Mouse (Mus musculus) heart, embryonic 14.5 days (tissue): ENCODE data around the gene Cd81. TPM values are rescaled to one million over a fixed set of nuclear protein-coding genes. Genes with fewer than 3 reads are reported as not detected.

Experiments
- ATAC-seq: fragments of 200-750 bp; cut with Nextera tagmentation; 2 replicates; pipeline ENCODE4 v1.8.0; 2017; ENCODE audit warnings: low read depth, moderate TSS enrichment; ENCODE audit not compliant: insufficient number of reproducible peaks, insufficient read depth, low FRiP score
- H3K27ac ChIP-seq, 2 experiments: fragments of 200-500 bp in 1 of 2; fragments of 300-500 bp in 1 of 2; sonication (generic) in 1 of 2; replicated peaks in 1 of 2; 2 replicates each; pipeline ENCODE4 v1.5.1; 2012 to 2014; ENCODE audit warnings: low read depth in 2 of 2, low read length in 2 of 2, control low read depth in 1 of 2, mild to moderate bottlenecking in 1 of 2, mixed read lengths in 1 of 2; ENCODE audit not compliant: control insufficient read depth in 1 of 2, insufficient read depth in 1 of 2
- H3K27me3 ChIP-seq: fragments of 300-500 bp; sonication (generic); 2 replicates; pipeline ENCODE4 v1.6.1; 2014; ENCODE audit warnings: mild to moderate bottlenecking, low read length, control low read depth; ENCODE audit not compliant: control insufficient read depth, insufficient read depth
- H3K36me3 ChIP-seq: fragments of 300-500 bp; sonication (generic); 2 replicates; pipeline ENCODE4 v1.6.1; 2014; ENCODE audit warnings: mild to moderate bottlenecking, control low read depth, low read length, mixed read lengths; ENCODE audit not compliant: control insufficient read depth, insufficient read depth
- H3K4me1 ChIP-seq, 2 experiments: fragments of 200-500 bp in 1 of 2; fragments of 300-500 bp in 1 of 2; sonication (generic) in 1 of 2; 2 replicates each; pipeline ENCODE4 v1.6.1; 2012 to 2014; ENCODE audit warnings: low read length in 2 of 2, control low read depth in 1 of 2, mixed read lengths in 1 of 2; ENCODE audit not compliant: control insufficient read depth in 2 of 2, insufficient read depth in 2 of 2
- H3K4me2 ChIP-seq: fragments of 300-500 bp; sonication (generic); 2 replicates; pipeline ENCODE4 v1.6.1; 2014; ENCODE audit warnings: mild to moderate bottlenecking, low read length
- H3K4me3 ChIP-seq, 2 experiments: fragments of 200-500 bp in 1 of 2; fragments of 300-500 bp in 1 of 2; sonication (generic) in 1 of 2; 2 replicates each; pipeline ENCODE4 v1.5.1; 2012 to 2014; ENCODE audit warnings: low read length in 2 of 2, mild to moderate bottlenecking in 2 of 2, control low read depth in 1 of 2, low read depth in 1 of 2, moderate library complexity in 1 of 2; ENCODE audit not compliant: control insufficient read depth in 1 of 2, insufficient read depth in 1 of 2
- H3K9ac ChIP-seq: fragments of 300-500 bp; sonication (generic); 2 replicates; pipeline ENCODE4 v1.6.1; 2014; ENCODE audit warnings: mild to moderate bottlenecking, low read length
- H3K9me3 ChIP-seq: fragments of 300-500 bp; sonication (generic); 2 replicates; pipeline ENCODE4 v1.6.1; 2016; ENCODE audit warnings: low read length, control low read depth; ENCODE audit not compliant: control insufficient read depth
- WGBS: fragments of 180-500 bp; shearing (Covaris S2); extraction: QIAGEN DNeasy Blood & Tissue Kit; methylation state at CpG from one replicate; pipeline ENCODE4 v1.1.7; 2014; 5-methylcytosine and 5-hydroxymethylcytosine counted together
- polyA plus RNA-seq: library from polyadenylated mRNA; unstranded; fragments of >200 nt; fragmentation: Nextera tagmentation; extraction: Ambion mirVana; gene quantifications from 2 replicates; pipeline ENCODE4 v1.2.1, GENCODE M21; 2014

Cd81 gene
- polyA plus RNA-seq, 1 experiment from 2014 or later, result 947 TPM

DNA sequence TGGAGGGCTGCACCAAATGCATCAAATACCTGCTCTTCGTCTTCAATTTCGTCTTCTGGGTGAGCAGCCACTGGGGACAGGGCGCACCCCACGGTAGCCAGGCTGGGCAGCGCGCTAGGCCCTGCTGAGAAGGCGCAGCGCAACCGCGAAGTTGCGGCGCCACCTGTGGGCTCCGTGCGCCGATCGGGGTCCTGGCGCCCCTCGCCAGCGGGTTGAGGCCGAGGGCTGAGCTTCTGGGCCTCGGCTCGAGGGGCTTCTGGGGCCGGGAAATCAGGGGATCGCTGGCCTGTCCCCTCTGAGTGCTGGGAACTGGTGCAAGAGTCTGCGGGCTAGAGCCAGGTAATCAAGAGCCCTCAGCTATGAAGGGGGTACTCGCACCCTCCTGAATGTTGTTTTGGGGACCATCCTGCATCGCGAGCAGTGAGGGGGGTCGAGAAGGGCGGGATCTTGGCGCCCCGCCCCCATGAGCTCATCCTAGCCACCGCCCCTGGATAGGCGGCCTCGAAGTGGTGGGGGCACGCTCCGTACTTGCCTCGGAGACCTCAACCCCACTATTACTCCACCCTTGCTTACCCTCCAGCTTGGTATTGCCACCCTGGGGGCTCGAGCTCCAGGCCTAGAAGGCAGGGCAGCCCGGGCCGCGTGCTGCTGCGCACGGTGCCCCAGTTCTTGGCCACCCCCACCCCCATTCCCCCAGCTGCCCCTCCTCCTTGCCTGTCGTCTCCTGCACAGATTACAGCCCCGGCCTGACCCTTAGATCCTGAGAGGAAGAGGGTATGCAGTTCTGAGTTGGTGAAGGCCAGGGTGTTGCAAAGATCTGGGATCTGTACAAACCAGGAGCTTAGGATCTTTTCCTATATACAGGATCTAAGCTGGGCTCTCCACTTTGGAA, 715 bp downstream of the Cd81 start:
- H3K4me2 ChIP-seq, result peak overlapping the region; percentile 92
- H3K27me3 ChIP-seq, result no peaks in the 10 kb centered on the region
- H3K4me1 ChIP-seq, result peaks cover 55 to 65% of the 10 kb centered on the region in 2 experiments
- under 1% methylated on average over 45 of the region's 46 CpGs for WGBS
- peaks cover 30% of the 10 kb centered on the region for H3K36me3 ChIP-seq
- no peaks in the 10 kb centered on the region for H3K9me3 ChIP-seq
- H3K27ac ChIP-seq, result peak overlapping the region; percentile 87 to 99
- H3K4me3 ChIP-seq, result peak overlapping the region; percentile 67 to 100
- peak overlapping the region; percentile 100 for H3K9ac ChIP-seq
- ATAC-seq, result peak; percentile 19

DNA sequence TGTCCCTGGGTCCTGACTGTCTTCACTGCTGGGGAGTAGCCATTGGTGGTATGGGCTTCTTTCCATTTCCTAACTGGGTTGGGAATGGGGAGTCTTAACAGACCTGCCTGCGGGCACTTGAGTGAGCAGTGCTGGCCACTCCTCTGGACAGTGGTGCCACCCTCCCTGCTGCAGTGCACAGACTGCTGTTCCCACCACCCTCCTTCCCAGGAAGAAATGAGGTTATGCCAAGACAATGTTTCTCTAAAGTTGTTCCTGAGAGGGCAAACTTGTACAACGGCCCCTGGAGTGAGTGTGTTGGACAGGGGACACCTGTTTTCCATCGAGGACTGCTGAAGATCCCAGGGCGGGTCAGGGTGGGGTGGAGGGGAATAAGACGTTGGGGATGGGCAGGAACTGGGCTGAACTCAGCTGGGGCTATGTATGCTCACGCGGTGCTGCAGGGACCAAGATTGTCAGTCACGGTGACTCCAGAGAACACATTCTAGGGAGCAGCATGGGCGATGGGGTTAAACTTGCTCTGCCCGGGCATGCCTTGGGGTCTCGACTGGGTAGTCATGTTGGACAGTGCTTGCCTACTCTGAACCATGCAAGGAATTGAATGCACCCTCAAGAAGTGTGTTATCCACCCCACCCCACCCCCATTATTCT, 1.5 kb downstream of the Cd81 start:
- peak overlapping the region; percentile 100 for H3K9ac ChIP-seq
- peak overlapping the region; percentile 87 to 99 for H3K27ac ChIP-seq
- H3K4me2 ChIP-seq, result peak overlapping the region; percentile 92
- WGBS, result 19% methylated on average over 11 of the region's 11 CpGs
- peaks cover 64 to 73% of the 10 kb centered on the region in 2 experiments for H3K4me1 ChIP-seq
- H3K27me3 ChIP-seq, result no peaks in the 10 kb centered on the region
- H3K36me3 ChIP-seq, result peaks cover 31% of the 10 kb centered on the region
- H3K9me3 ChIP-seq, result no peaks in the 10 kb centered on the region
- no peak for ATAC-seq
- H3K4me3 ChIP-seq, result peak overlapping the region; percentile 67 to 100

- WGBS, result 23% methylated on average over 3 of the region's 3 CpGs
- peak overlapping the region; percentile 87 to 99 for H3K27ac ChIP-seq
- H3K9me3 ChIP-seq, result no peaks in the 10 kb centered on the region
- peak overlapping the region; percentile 92 for H3K4me2 ChIP-seq
- peak overlapping the region; percentile 67 to 100 for H3K4me3 ChIP-seq
- peaks cover 64 to 74% of the 10 kb centered on the region in 2 experiments for H3K4me1 ChIP-seq
- peak overlapping the region; percentile 100 for H3K9ac ChIP-seq
- H3K27me3 ChIP-seq, result no peaks in the 10 kb centered on the region
- peaks cover 36% of the 10 kb centered on the region for H3K36me3 ChIP-seq
- ATAC-seq, result no peak
Measured at GRCm38 (mm10) chr7:143054612-143054965, 2.0 kb downstream of the Cd81 start.

DNA sequence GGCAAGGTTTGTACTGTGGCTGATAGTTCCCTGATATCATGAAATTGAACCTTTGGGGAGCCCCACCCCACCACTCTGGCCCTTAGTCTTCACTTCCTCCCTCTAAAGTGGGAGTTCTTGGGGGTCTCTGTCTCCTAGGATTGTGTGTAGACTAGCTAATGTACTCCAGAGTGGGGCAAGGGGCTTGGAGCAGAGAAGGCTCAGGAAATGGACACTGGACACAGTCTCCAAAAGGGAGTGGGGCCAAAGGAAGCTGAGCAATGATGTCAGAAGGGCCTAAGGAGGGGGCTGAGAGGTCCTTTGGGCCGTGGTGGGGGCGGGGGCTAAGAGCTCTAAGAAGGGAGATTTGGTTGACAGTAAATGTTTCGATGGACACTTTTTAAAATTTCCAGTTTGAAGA, 2.5 kb downstream of the Cd81 start:
- Histone ChIP-seq H3K9ac (peak overlapping the region; percentile 100), H3K27ac (peak overlapping the region; percentile 13 to 99), H3K4me1 (peaks cover 60 to 73% of the 10 kb centered on the region in 2 experiments), H3K4me3 (peak overlapping the region; percentile 67 to 100), H3K9me3 (no peaks in the 10 kb centered on the region), H3K4me2 (peak overlapping the region; percentile 92), H3K36me3 (peaks cover 39% of the 10 kb centered on the region), H3K27me3 (no peaks in the 10 kb centered on the region)
- ATAC-seq, result no peak
- WGBS, result 58% methylated on average over 3 of the region's 3 CpGs

- 55% methylated on average over 11 of the region's 11 CpGs for WGBS
- peaks cover 56 to 74% of the 10 kb centered on the region in 2 experiments for H3K4me1 ChIP-seq
- H3K27me3 ChIP-seq, result no peaks in the 10 kb centered on the region
Measured at GRCm38 (mm10) chr7:143055499-143056186, 3.1 kb downstream of the Cd81 start.

GRCm38 (mm10) chr7:143057023-143057422, 4.5 kb downstream of the Cd81 start:
- 47% methylated on average over 5 of the region's 5 CpGs for WGBS
- Histone ChIP-seq H3K4me3 (peak overlapping the region in 1 of 2 experiments; percentile 14; a peak in 1 of 4 replicates), H3K4me2 (peak overlapping the region; percentile 92)

More at GRCm38 (mm10) chr7:143055499-143056186, 3.1 kb downstream of the Cd81 start:
- H3K9me3 ChIP-seq, result no peaks in the 10 kb centered on the region
- no peak for ATAC-seq
- peak overlapping the region; percentile 25 to 99; a peak in 3 of 4 replicates for H3K27ac ChIP-seq
- H3K4me3 ChIP-seq, result peak overlapping the region; percentile 67 to 100
- peak overlapping the region; percentile 92 for H3K4me2 ChIP-seq
- peak overlapping the region; percentile 100 for H3K9ac ChIP-seq
- H3K36me3 ChIP-seq, result peaks cover 46% of the 10 kb centered on the region

DNA sequence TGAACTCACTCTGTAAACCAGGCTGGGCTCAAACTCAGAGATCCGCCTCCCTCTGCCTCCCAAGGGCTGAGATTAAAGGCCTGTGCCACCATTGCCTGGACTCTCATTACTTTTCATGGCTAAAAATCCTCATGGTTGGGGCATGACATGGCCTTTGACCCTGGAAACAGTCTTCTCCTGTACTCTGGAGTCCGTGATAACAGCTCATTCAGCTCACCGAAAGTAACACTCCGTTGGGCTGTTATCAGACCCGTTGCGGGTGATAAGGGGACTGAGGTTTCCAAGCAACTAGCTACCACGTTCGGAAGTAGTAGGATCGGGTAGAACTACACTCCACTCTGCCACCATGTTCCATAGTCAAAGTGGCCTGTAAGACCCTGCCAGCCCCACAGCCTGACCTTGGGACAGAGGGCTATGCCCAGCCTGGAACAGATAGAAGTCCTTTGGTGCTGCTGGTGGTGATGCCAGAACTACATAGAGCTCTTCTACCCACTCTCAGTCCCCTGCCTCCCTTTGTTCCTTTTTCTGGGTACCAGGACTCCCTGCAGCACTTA, 5.2 kb downstream of the Cd81 start:
- 8% methylated on average over 9 of the region's 9 CpGs for WGBS
- Histone ChIP-seq H3K4me2 (peak overlapping the region; percentile 92), H3K27me3 (no peaks in the 10 kb centered on the region), H3K9ac (peak overlapping the region; percentile 67), H3K4me3 (peak overlapping the region; percentile 13 to 14; a peak in 2 of 4 replicates), H3K4me1 (peaks cover 55 to 73% of the 10 kb centered on the region in 2 experiments), H3K36me3 (peaks cover 67% of the 10 kb centered on the region), H3K27ac (peak overlapping the region; percentile 94 to 99), H3K9me3 (no peaks in the 10 kb centered on the region)
- ATAC-seq, result no peak

More at GRCm38 (mm10) chr7:143057023-143057422, 4.5 kb downstream of the Cd81 start:
- peak overlapping the region; percentile 94 to 99 for H3K27ac ChIP-seq
- no peak for ATAC-seq
- H3K9me3 ChIP-seq, result no peaks in the 10 kb centered on the region
- H3K9ac ChIP-seq, result peak overlapping the region; percentile 67
- H3K4me1 ChIP-seq, result peaks cover 52 to 75% of the 10 kb centered on the region in 2 experiments
- no peaks in the 10 kb centered on the region for H3K27me3 ChIP-seq
- H3K36me3 ChIP-seq, result peaks cover 60% of the 10 kb centered on the region
